Mouse (Mus musculus) heart, postnatal 0 days (tissue): ENCODE measurements around the gene Tnrc18. TPM values are rescaled to one million over a fixed set of nuclear protein-coding genes. Genes with fewer than 3 reads are reported as not detected.
"Not testable (repeated sequence)": the region's sequence is repeated elsewhere in the genome, so short reads cannot be mapped to it uniquely, and the experiment has no call there.

Experiments used
- ATAC-seq: fragments of 200-750 bp; cut with Nextera tagmentation; 2 replicates; pipeline ENCODE4 v1.8.0; 2017; ENCODE audit warnings: low read depth, moderate number of reproducible peaks, moderate library complexity; ENCODE audit not compliant: insufficient read depth
- DNase-seq: peaks from one replicate; pipeline ENCODE4 v3.0.0-alpha.2; 2016; ENCODE audit warnings: low spot score
- H3K27ac ChIP-seq: fragments of 300-500 bp; sonication (generic); 2 replicates; pipeline ENCODE4 v1.5.1; 2014; ENCODE audit warnings: low read depth, mild to moderate bottlenecking
- H3K27me3 ChIP-seq: fragments of 300-500 bp; sonication (generic); 2 replicates; pipeline ENCODE4 v1.6.1; 2014; ENCODE audit warnings: low read length, mixed read lengths; ENCODE audit not compliant: control insufficient read depth, insufficient read depth
- H3K36me3 ChIP-seq: fragments of 300-500 bp; sonication (generic); replicated peaks from 2 replicates; pipeline ENCODE4 v1.6.1; 2014; ENCODE audit warnings: low read length, mixed read lengths; ENCODE audit not compliant: control insufficient read depth, insufficient read depth
- H3K4me1 ChIP-seq: fragments of 300-500 bp; sonication (generic); 2 replicates; pipeline ENCODE4 v1.6.1; 2014; ENCODE audit warnings: antibody characterized with exemption; ENCODE audit not compliant: control insufficient read depth, insufficient read depth
- H3K4me2 ChIP-seq: fragments of 300-500 bp; sonication (generic); 2 replicates; pipeline ENCODE4 v1.6.1; 2014; ENCODE audit warnings: low read depth, mild to moderate bottlenecking, low read length, moderate library complexity
- H3K4me3 ChIP-seq: fragments of 300-500 bp; sonication (generic); 2 replicates; pipeline ENCODE4 v1.5.1; 2014; ENCODE audit warnings: low read depth, low read length
- H3K9ac ChIP-seq: fragments of 300-500 bp; sonication (generic); replicated peaks from 2 replicates; pipeline ENCODE4 v1.6.1; 2014; ENCODE audit warnings: low read depth, low read length, mixed read lengths
- H3K9me3 ChIP-seq: fragments of 300-500 bp; sonication (generic); replicated peaks from 2 replicates; pipeline ENCODE4 v1.6.1; 2016; ENCODE audit warnings: low read length; ENCODE audit not compliant: control insufficient read depth
- CTCF ChIP-seq: IDR thresholded peaks from 2 replicates; pipeline ENCODE4 v1.5.1; 2016; ENCODE audit warnings: antibody characterized with exemption, control low read depth, low read depth
- EP300 ChIP-seq: IDR thresholded peaks from 2 replicates; pipeline ENCODE4 v1.6.1; 2016; ENCODE audit warnings: antibody characterized with exemption, low read depth
- WGBS: fragments of 180-500 bp; shearing (Covaris S2); extraction: QIAGEN DNeasy Blood & Tissue Kit; methylation state at CpG from one replicate; pipeline ENCODE4 v1.1.7; 2014; 5-methylcytosine and 5-hydroxymethylcytosine counted together
- polyA plus RNA-seq: library from polyadenylated mRNA; unstranded; fragments of >200 nt; fragmentation: Nextera tagmentation; extraction: Ambion mirVana; gene quantifications from 2 replicates; pipeline ENCODE4 v1.2.1, GENCODE M21; 2015
- total RNA-seq: library from RNA; depleted of rRNA; stranded (reverse); fragments of >200 nt; gene quantifications from 2 replicates; pipeline ENCODE4 v1.2.3, GENCODE M21; 2014; ENCODE audit warnings: low replicate concordance

Gene Tnrc18
- total and polyA plus RNA-seq, 2 experiments from 2014 or later, result 10.4 to 69.3 TPM

DNA sequence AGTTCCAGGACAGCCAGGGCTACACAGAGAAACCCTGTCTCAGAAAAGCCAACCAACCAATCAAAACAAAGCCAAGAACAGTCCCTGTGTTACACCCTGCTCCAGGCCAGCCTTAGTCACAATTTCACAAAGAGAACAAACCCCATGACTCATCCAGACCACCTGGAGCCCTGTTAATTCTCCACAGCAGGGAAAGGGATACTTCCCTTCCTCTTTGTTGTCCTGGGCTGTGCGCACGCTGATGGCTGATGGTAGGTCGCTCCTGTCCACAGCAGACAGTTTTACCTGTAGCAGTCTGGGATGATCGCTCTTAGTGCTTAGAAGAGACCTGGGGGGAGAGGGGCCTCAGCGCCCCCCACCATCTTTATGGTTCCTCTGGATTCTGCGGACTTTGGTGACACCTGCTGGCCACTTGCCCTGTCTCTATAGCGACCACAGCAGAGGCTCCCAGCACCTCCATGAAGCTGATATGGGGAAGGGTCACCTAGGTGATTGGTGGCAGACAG lies 24.7 kb upstream of the Tnrc18 start:
- Histone ChIP-seq H3K36me3 (no peaks in the 10 kb centered on the region), H3K4me1 (no peaks in the 10 kb centered on the region; the same call in 1 of the 2 replicates), H3K4me3 (no peak overlapping the region), H3K9ac (no peak overlapping the region), H3K9me3 (no peaks in the 10 kb centered on the region), H3K27me3 (no peaks in the 10 kb centered on the region), H3K4me2 (no peak overlapping the region), H3K27ac (peak overlapping the region; percentile 58; the same call in 1 of the 2 replicates)
- peak; percentile 52 for ATAC-seq
- DNase-seq, result peak; percentile 43
- WGBS, result 40% methylated on average over 7 of the region's 7 CpGs
- TF ChIP-seq EP300, result no peak
- peak; percentile 51 for TF ChIP-seq CTCF

GRCm38 (mm10) chr5:142841372-142842136 lies 24.1 kb upstream of the Tnrc18 start:
- H3K4me3 ChIP-seq, result no peak overlapping the region
- no peak overlapping the region for H3K4me2 ChIP-seq
- no peak overlapping the region for H3K9ac ChIP-seq
- no peaks in the 10 kb centered on the region for H3K27me3 ChIP-seq
- ATAC-seq (peak; percentile 61), DNase-seq (peak; percentile 69)
- WGBS, result 52% methylated on average over 8 of the region's 8 CpGs
- H3K36me3 ChIP-seq, result no peaks in the 10 kb centered on the region
- H3K27ac ChIP-seq, result peak overlapping the region; percentile 58
- no peaks in the 10 kb centered on the region for H3K9me3 ChIP-seq
- H3K4me1 ChIP-seq, result no peaks in the 10 kb centered on the region; the same call in 1 of the 2 replicates
- TF ChIP-seq CTCF, result no peak
- no peak for TF ChIP-seq EP300

GRCm38 (mm10) chr5:142837427-142837826 lies 20.0 kb upstream of the Tnrc18 start:
- H3K36me3 ChIP-seq, ATAC-seq: not testable (repeated sequence)
- 92% methylated on average over 2 of the region's 2 CpGs for WGBS

DNA sequence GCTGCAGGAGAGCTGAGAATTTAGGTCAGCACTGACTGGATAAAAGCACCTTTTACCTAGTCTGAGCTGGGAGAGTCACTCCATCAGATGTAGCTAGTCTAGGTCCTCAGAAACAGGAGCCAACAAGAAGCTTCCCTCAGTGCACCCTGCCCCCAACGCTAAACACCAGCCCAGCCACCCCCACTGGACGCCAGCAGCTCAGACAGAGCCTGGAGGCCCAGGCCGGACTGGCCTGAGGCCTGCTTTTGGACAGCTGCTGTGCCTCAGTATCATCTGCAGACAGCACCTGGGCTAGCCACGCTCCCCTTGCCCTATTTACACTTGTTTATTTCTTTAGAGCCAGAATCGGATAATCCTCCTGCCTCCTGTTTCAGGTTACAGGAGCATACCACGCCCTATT lies 19.4 kb upstream of the Tnrc18 start:
- WGBS, result 70% methylated on average over 6 of the region's 6 CpGs
- TF ChIP-seq EP300, result no peak
- no peak for TF ChIP-seq CTCF
- Histone ChIP-seq H3K36me3 (no peaks in the 10 kb centered on the region), H3K9ac (no peak overlapping the region), H3K27me3 (no peaks in the 10 kb centered on the region), H3K4me1 (no peaks in the 10 kb centered on the region; the same call in 1 of the 2 replicates), H3K4me2 (no peak overlapping the region), H3K9me3 (peaks cover under 1% of the 10 kb centered on the region; the same call in 1 of the 2 replicates), H3K4me3 (no peak overlapping the region), H3K27ac (no peak overlapping the region)
- ATAC-seq (no peak), DNase-seq (no peak)

More at GRCm38 (mm10) chr5:142837427-142837826, 20.0 kb upstream of the Tnrc18 start:
- H3K27ac ChIP-seq, DNase-seq, H3K27me3 ChIP-seq, H3K4me2 ChIP-seq, H3K4me3 ChIP-seq, H3K9ac ChIP-seq, H3K4me1 ChIP-seq, H3K9me3 ChIP-seq: not testable (repeated sequence)

DNA sequence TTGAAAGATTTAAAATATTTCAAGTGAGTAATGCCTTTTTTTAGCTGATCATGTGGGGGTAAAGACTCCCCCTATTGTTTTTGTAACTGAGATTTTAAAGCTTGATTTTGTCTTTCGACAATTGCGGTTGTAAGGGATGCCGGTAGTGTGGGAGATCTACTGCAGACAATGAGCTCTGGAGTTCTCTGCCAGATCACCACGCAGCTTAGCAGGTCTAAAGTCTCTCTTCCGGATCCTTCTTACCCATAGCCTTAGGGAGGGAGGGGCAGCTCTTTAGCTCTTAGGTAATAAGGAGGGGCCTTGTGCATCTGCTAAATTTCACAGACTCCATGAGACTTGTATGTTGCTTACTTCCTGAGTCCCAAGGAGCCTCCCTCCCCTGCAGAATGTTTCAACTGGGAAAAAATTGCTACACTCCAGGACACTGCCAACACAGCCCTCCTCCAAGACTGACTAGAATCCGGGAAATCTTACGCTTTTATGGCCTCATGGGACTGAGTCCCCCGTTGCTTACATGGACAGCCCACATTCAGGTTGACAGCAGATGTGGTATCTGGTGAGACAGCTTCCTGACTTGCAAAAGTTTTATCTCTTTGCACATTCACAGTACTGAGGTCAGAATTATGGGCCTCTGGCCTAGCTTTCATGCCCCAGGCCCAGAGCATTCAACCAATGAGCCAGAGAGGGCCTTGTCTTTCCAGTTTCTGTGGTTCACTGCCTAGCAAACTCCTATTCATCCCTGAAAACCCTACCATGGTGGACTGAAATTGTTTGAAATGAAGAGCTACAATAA lies 16.4 kb upstream of the Tnrc18 start:
- Histone ChIP-seq H3K4me3 (no peak overlapping the region), H3K27me3 (no peaks in the 10 kb centered on the region), H3K9me3 (peaks cover 8% of the 10 kb centered on the region; the same call in 1 of the 2 replicates), H3K4me1 (no peaks in the 10 kb centered on the region), H3K9ac (no peak overlapping the region), H3K4me2 (no peak overlapping the region), H3K27ac (no peak overlapping the region), H3K36me3 (no peaks in the 10 kb centered on the region)
- DNase-seq (no peak), ATAC-seq (peak; percentile 20; the same call in 1 of the 2 replicates)
- 63% methylated on average over 8 of the region's 8 CpGs for WGBS
- TF ChIP-seq EP300, result no peak
- TF ChIP-seq CTCF, result no peak
